Mouse (Mus musculus) lung, embryonic 15.5 days (tissue): ENCODE results near the gene C330021F23Rik. TPM values are rescaled to one million over a fixed set of nuclear protein-coding genes. Genes with fewer than 3 reads are reported as not detected.

Experiments
- ATAC-seq: fragments of 200-750 bp; cut with Nextera tagmentation; 2 replicates; pipeline ENCODE4 v1.8.0; 2017; ENCODE audit warnings: moderate number of reproducible peaks, borderline replicate concordance; ENCODE audit not compliant: low FRiP score, low TSS enrichment; ENCODE audit errors: extremely low read depth
- H3K27ac ChIP-seq: fragments of 300-500 bp; sonication (generic); 2 replicates; pipeline ENCODE4 v1.5.1; 2015; ENCODE audit warnings: moderate library complexity, mild to moderate bottlenecking, inconsistent platforms
- H3K27me3 ChIP-seq: fragments of 300-500 bp; sonication (generic); 2 replicates; pipeline ENCODE4 v1.6.1; 2015; ENCODE audit warnings: inconsistent platforms
- H3K36me3 ChIP-seq: fragments of 300-500 bp; sonication (generic); 2 replicates; pipeline ENCODE4 v1.6.1; 2015; ENCODE audit warnings: inconsistent platforms
- H3K4me1 ChIP-seq: fragments of 300-500 bp; sonication (generic); 2 replicates; pipeline ENCODE4 v1.6.1; 2015; ENCODE audit warnings: inconsistent platforms
- H3K4me2 ChIP-seq: fragments of 300-500 bp; sonication (generic); 2 replicates; pipeline ENCODE4 v1.6.1; 2015; ENCODE audit warnings: inconsistent platforms, mild to moderate bottlenecking, moderate library complexity
- H3K4me3 ChIP-seq: fragments of 300-500 bp; sonication (generic); 2 replicates; pipeline ENCODE4 v1.5.1; 2015; ENCODE audit warnings: mild to moderate bottlenecking, inconsistent platforms
- H3K9ac ChIP-seq: fragments of 300-500 bp; sonication (generic); 2 replicates; pipeline ENCODE4 v1.6.1; 2015; ENCODE audit warnings: inconsistent platforms
- H3K9me3 ChIP-seq: fragments of 300-500 bp; sonication (generic); 2 replicates; pipeline ENCODE4 v1.6.1; 2016; ENCODE audit warnings: inconsistent platforms
- WGBS: fragments of 180-500 bp; shearing (Covaris S2); methylation state at CpG from one replicate; pipeline ENCODE4 v1.1.7; 2015; 5-methylcytosine and 5-hydroxymethylcytosine counted together
- polyA plus RNA-seq: library from polyadenylated mRNA; unstranded; fragments of >200 nt; fragmentation: Nextera tagmentation; extraction: Ambion mirVana; gene quantifications from 2 replicates; pipeline ENCODE4 v1.2.1, GENCODE M21; 2015

C330021F23Rik gene
- polyA plus RNA-seq, 1 experiment from 2014 or later: 0.77 TPM

DNA sequence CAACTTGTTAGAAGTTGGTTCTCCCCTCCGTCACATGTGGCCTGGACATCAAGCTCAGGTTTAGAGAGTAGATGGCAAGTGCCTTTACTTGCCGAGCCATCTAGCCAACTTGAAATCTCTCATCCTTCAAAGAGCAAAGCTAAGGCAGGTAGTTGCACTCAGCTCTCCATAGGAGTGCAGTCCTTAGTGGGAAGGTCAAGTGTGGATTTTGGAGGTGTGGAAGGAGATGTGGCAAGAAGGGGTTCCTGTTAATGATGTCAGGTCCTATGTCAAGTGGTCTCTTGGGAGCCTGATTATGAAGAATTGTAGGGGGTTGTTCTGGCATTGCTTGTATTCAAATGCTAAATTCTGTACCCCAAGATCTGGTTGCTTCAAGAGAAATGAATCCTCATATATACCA is 26.7 kb downstream of the C330021F23Rik start:
- Histone ChIP-seq H3K27ac (no peak overlapping the region), H3K4me1 (no peaks in the 10 kb centered on the region), H3K27me3 (no peaks in the 10 kb centered on the region), H3K9ac (no peak overlapping the region), H3K4me2 (no peak overlapping the region), H3K9me3 (no peaks in the 10 kb centered on the region), H3K36me3 (no peaks in the 10 kb centered on the region), H3K4me3 (no peak overlapping the region)
- 66% methylated on average over 2 of the region's 2 CpGs for WGBS
- ATAC-seq: no peak

DNA sequence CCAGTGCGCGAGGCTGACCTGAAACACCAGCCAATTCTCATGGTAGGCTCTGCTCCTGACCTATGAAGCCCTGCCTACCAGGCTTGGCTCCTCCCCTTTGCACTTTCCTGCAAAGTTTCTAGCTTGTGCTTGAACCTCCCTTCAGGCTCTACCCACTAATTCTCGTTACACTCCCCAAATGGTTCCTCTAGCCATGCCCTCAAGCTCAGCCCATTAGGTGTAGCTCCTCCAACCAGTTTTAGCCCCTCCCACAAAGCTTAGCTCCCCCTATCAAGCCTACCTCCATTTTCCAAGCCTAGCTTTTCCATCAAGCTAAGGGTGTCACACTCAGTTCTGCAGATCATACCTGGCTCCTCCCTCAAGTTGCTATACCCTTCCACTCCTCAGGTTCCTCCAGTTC is 30.3 kb downstream of the C330021F23Rik start:
- Histone ChIP-seq H3K27me3 (no peaks in the 10 kb centered on the region), H3K4me1 (no peaks in the 10 kb centered on the region), H3K9ac (no peak overlapping the region), H3K9me3 (no peaks in the 10 kb centered on the region), H3K27ac (no peak overlapping the region), H3K4me2 (no peak overlapping the region), H3K4me3 (no peak overlapping the region), H3K36me3 (no peaks in the 10 kb centered on the region)
- no peak for ATAC-seq
- WGBS: 59% methylated on average over 3 of the region's 3 CpGs

DNA sequence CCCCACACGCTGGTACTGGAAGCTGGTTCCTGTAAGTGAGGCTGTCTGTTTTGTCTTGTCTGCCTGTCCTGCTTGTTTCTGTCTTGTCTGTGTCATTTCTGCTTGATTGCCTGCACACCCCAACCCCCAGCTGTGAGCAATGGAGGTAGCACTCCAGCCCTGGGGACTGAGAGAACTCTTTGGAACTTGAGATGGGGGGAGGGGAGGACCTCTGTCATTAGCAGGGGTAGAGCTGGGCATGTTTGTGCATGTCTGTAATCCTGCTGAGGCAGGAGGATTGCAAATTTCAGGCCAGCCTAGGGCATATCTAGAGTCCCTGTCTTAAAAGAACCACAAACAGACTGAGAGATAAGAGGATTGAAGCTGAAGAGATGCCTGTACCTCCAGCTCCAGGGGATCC is 31.4 kb downstream of the C330021F23Rik start:
- H3K9ac ChIP-seq: no peak overlapping the region
- WGBS: 67% methylated on average over 1 of the region's 1 CpGs
- H3K36me3 ChIP-seq: no peaks in the 10 kb centered on the region
- ATAC-seq: no peak
- H3K4me3 ChIP-seq: no peak overlapping the region
- no peak overlapping the region for H3K27ac ChIP-seq
- no peaks in the 10 kb centered on the region for H3K27me3 ChIP-seq
- no peaks in the 10 kb centered on the region for H3K9me3 ChIP-seq
- H3K4me1 ChIP-seq: no peaks in the 10 kb centered on the region
- no peak overlapping the region for H3K4me2 ChIP-seq

DNA sequence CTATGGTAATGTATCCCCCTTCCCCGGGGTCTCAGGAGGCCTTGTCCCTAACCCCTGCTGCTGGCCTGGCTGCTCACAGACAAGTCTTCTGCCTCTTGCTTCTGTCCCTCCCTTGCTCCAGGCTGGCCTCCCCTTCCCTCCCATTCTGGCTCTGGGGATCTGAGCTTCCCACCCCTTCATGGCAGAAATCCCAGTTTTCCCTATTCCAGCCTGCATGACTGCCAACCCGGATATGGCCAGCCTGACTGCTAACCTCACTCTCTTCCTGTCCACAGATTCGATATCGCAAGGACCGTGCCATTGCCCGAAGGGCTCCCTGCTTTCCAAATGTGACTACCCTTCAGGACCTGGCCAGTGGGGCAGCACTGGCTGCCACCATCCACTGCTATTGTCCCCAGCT is 32.6 kb downstream of the C330021F23Rik start:
- H3K4me1 ChIP-seq: no peaks in the 10 kb centered on the region
- WGBS: 66% methylated on average over 6 of the region's 6 CpGs
- H3K9ac ChIP-seq: no peak overlapping the region
- no peaks in the 10 kb centered on the region for H3K27me3 ChIP-seq
- H3K27ac ChIP-seq: no peak overlapping the region
- no peaks in the 10 kb centered on the region for H3K36me3 ChIP-seq
- H3K4me3 ChIP-seq: no peak overlapping the region
- peak; percentile 12; the same call in 1 of the 2 replicates for ATAC-seq
- no peaks in the 10 kb centered on the region for H3K9me3 ChIP-seq
- H3K4me2 ChIP-seq: no peak overlapping the region

DNA sequence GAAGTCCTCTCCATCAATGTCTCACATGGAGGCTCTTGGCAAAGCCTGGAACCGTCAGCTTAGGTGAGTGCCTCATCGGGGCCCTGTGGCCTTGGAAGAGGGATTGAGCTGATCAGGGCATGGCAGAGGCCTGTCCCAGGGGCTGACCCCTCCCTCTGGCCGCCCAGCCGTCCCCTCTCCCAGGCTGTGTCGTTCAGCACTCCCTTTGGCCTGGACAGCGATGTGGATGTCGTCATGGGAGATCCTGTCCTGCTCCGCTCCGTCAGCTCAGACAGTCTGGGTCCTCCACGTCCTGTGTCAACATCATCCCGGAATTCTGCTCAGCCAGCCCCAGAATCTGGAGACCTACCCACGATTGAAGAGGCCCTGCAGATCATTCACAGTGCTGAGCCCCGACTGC is 35.6 kb downstream of the C330021F23Rik start:
- 61% methylated on average over 13 of the region's 13 CpGs for WGBS
- no peaks in the 10 kb centered on the region for H3K4me1 ChIP-seq

DNA sequence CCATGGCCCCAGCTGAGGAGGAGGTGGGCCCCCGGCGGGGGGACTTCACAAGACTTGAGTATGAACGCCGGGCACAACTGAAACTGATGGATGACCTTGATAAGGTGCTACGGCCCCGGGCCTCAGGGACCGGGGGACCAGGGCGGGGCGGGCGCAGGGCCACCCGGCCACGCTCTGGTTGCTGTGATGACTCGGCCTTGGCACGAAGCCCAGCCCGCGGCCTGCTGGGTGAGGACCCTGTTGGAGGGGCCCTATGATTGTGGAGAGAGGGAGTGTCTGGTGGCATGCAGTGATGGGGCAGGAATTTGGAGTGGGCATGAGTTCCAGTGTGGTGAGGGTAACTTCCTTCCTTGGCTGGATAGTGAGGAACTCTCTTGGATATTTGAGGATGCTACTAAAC is 38.8 kb downstream of the C330021F23Rik start:
- peaks cover 35% of the 10 kb centered on the region for H3K36me3 ChIP-seq
- H3K9me3 ChIP-seq: no peaks in the 10 kb centered on the region
- no peak overlapping the region for H3K4me2 ChIP-seq
- H3K4me3 ChIP-seq: no peak overlapping the region
- H3K4me1 ChIP-seq: no peaks in the 10 kb centered on the region
- H3K9ac ChIP-seq: no peak overlapping the region
- no peaks in the 10 kb centered on the region for H3K27me3 ChIP-seq
- 55% methylated on average over 16 of the region's 16 CpGs for WGBS
- H3K27ac ChIP-seq: no peak overlapping the region
- ATAC-seq: no peak

More for the DNA sequence above, 35.6 kb downstream of the C330021F23Rik start:
- ATAC-seq: no peak
- Histone ChIP-seq H3K27ac (no peak overlapping the region), H3K4me3 (no peak overlapping the region), H3K4me2 (no peak overlapping the region), H3K9me3 (no peaks in the 10 kb centered on the region), H3K36me3 (peaks cover 9% of the 10 kb centered on the region; the same call in 1 of the 2 replicates), H3K9ac (no peak overlapping the region), H3K27me3 (no peaks in the 10 kb centered on the region)

DNA sequence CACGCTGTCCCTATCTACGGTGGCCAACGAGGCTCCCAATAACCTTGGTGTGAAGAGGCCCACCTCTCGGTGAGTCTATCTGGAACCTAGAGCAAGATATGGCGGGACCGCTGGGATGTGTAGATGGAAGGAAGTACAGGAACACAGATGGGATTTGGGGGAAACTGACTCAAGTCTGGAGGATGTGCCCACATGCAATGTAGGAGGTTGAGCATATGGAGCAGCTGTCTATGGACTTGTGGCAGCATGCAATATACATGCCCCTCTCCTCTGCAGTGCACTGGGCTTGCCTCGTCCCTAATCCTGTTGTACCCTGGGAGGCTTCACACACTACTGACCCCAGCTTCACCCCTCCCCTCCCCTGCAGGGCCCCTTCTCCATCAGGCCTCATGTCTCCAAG is 40.0 kb downstream of the C330021F23Rik start:
- H3K4me3 ChIP-seq: no peak overlapping the region
- no peak overlapping the region for H3K9ac ChIP-seq
- peaks cover 47% of the 10 kb centered on the region for H3K36me3 ChIP-seq
- H3K27ac ChIP-seq: no peak overlapping the region
- no peaks in the 10 kb centered on the region for H3K4me1 ChIP-seq
- 87% methylated on average over 7 of the region's 7 CpGs for WGBS
- H3K9me3 ChIP-seq: no peaks in the 10 kb centered on the region
- H3K4me2 ChIP-seq: no peak overlapping the region
- no peaks in the 10 kb centered on the region for H3K27me3 ChIP-seq
- ATAC-seq: no peak

DNA sequence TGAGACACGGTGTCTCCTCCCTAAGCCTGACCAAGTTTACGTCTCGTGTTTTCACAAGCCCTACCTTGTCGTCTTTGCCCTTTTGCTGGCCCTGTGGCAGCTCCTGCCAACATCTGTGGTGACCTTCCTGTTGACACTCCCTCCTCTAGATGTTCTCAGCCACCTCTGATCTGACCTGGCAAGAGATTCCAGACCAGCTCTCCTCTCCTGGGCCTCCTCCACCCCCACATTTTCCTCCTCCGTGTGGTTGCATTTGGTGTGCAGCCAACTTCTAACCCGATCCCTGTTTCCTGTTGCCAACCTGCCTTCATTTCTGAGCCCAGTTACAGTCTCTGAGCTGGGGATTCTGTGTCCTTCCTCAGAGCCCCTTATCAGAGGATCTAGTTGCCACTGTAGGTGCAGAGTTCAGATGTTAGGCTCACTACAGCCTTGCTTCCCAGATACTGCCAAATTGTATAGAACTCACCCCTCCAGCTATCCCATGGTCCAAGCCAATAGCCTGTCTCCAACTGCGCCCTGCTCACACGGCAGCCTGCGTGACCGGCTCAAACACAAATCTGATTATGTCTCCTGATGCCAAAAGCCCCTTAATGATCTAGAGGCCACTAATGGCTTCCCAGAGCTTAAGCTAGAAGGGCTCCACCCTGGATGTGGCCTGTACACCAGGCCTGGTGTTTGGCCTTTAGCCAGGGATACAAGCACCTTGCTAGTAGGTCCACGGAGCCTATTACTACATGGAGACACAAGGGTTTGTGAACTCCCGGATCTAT is 41.4 kb downstream of the C330021F23Rik start:
- H3K27ac ChIP-seq: no peak overlapping the region

DNA sequence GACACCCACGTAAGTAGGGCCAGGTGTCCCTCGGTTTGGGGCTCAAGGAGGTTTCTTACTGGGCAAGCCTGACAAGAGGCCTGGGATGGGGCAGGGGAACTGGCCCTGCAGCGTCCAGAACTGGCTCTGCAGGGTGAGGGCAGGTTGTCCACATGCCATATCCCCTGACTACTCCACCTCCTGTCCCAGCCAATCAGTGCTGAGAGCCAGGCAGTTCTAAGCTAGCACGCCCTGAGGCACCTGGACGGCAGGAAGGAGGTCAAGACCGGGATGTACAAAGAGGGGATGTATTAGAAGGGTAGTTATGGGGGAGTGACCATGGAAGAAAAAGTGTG is 42.0 kb downstream of the C330021F23Rik start:
- WGBS: 73% methylated on average over 6 of the region's 6 CpGs
- peaks cover 63% of the 10 kb centered on the region for H3K36me3 ChIP-seq
- ATAC-seq: no peak

More for the DNA sequence above, 41.4 kb downstream of the C330021F23Rik start:
- Histone ChIP-seq H3K36me3 (peaks cover 61% of the 10 kb centered on the region), H3K4me3 (no peak overlapping the region), H3K4me2 (no peak overlapping the region), H3K9ac (no peak overlapping the region), H3K9me3 (no peaks in the 10 kb centered on the region), H3K4me1 (no peaks in the 10 kb centered on the region), H3K27me3 (no peaks in the 10 kb centered on the region)
- WGBS: 74% methylated on average over 12 of the region's 12 CpGs
- no peak for ATAC-seq

DNA sequence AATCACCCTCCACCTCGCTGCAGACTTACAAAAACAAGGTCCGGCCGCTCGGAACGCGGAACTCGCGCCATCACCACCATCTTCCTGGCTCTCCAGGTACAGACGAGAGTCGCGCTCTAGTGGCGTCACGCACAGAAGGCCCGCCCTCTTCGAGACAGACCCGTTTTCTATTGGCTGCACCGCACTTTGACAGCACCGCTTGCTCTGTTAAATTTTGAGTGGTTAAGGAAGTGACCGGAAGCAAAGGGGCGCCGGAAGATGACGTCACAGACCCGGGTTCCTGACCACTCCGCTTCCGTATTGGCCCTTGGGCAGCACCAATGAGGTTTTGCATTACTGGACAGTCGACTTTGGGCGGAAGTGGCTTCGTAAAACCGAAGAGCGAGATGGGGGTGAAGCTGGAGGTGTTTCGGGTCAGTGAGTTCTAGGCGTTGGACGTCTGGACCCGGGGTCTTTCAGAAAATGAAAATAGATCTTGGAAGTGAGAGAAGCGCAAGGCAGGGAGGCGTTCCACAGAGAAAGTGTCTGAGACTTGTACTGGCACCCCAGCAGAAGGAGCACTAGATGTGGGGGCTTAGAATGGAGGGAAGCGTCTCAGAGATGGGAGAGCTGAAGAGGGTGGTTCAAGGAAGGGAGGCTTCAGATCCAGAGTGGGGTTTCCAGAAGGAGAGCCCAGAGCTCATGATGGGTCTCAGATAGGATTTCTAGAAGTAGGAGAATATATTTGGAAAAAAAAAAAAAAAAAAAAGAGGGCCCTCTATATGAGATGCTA is 53.6 kb downstream of the C330021F23Rik start, which contains the start of the genes Xab2 and Pet100:
Gene Xab2 (minus strand): TSS at position 118 of the 772 bp plus-strand sequence.
Gene Pet100 (plus strand): TSS at position 350 of the 772 bp plus-strand sequence.
- peak; percentile 98 for ATAC-seq
- Histone ChIP-seq H3K27ac (no peak within 1 kb of the TSS), H3K4me1 (peaks cover 17% of the 10 kb centered on the region), H3K4me3 (peak within 1 kb of the TSS; percentile 79), H3K4me2 (peak within 1 kb of the TSS; percentile 68), H3K27me3 (no peaks in the 10 kb centered on the region), H3K9ac (peak within 1 kb of the TSS; percentile 71), H3K9me3 (no peaks in the 10 kb centered on the region), H3K36me3 (peaks cover 10% of the 10 kb centered on the region)
- WGBS: under 1% methylated on average over 33 of the region's 37 CpGs

More for the DNA sequence above, 42.0 kb downstream of the C330021F23Rik start:
- Histone ChIP-seq H3K27me3 (no peaks in the 10 kb centered on the region), H3K9ac (no peak overlapping the region), H3K4me3 (no peak overlapping the region), H3K4me2 (no peak overlapping the region), H3K27ac (no peak overlapping the region), H3K9me3 (no peaks in the 10 kb centered on the region), H3K4me1 (no peaks in the 10 kb centered on the region)

DNA sequence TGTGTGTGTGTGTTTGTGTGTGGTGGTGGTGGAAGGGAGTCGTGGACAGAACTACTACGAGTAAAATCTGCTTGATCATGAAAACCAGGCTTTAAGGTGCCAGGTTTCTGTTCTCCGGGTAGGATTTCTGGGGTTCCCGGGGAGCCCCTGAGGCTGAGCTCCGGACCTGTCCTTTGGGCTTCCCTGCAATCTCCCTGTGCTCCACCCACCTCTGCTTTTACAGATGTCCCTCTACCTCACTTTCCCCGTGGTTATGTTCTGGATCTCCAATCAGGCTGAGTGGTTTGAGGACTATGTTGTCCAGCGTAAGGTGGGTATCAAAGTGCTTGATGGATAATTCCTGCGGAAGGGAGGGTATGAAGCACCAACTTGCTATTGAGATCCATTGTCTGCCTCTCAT is 54.3 kb downstream of the C330021F23Rik start:
- WGBS: 60% methylated on average over 8 of the region's 8 CpGs
- peak overlapping the region; percentile 56; the same call in 1 of the 2 replicates for H3K9ac ChIP-seq
- peak overlapping the region; percentile 79 for H3K4me3 ChIP-seq

DNA sequence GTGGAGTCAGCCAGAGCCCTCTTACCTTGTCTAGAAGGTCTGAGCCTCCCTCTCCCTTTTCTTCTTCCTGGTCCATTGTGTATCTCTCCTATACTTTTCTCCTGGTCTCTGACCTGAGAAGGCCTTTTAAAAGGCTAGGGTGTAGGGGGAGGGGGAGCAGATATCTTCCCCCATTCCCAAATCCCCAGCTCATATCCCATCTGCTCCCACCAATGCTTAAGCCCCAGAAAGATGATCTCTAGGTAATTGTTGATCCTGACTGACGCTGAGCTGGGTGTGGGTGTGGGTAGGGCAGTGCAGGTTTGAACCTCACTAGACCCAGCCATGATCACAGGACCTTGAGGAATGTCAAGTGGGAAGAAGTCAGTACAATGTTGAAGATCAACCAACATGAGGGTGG is 57.7 kb downstream of the C330021F23Rik start, which contains the start of gene Pcp2:
Gene Pcp2 (minus strand): TSS at position 101 of the 400 bp plus-strand sequence.
- H3K4me2 ChIP-seq: no peak within 1 kb of the TSS
- H3K27me3 ChIP-seq: peaks cover 8% of the 10 kb centered on the region; the same call in 1 of the 2 replicates
- no peak within 1 kb of the TSS for H3K27ac ChIP-seq
- H3K4me1 ChIP-seq: peaks cover 8% of the 10 kb centered on the region
- ATAC-seq: no peak
- WGBS: 43% methylated on average over 1 of the region's 1 CpGs
- H3K9ac ChIP-seq: no peak within 1 kb of the TSS
- no peaks in the 10 kb centered on the region for H3K9me3 ChIP-seq
- H3K4me3 ChIP-seq: no peak within 1 kb of the TSS
- no peaks in the 10 kb centered on the region for H3K36me3 ChIP-seq

More for the DNA sequence above, 54.3 kb downstream of the C330021F23Rik start:
- no peak overlapping the region for H3K27ac ChIP-seq
- no peaks in the 10 kb centered on the region for H3K9me3 ChIP-seq
- H3K27me3 ChIP-seq: no peaks in the 10 kb centered on the region
- peak overlapping the region; percentile 68 for H3K4me2 ChIP-seq
- no peak for ATAC-seq
- peaks cover 17% of the 10 kb centered on the region for H3K4me1 ChIP-seq
- H3K36me3 ChIP-seq: peaks cover 8% of the 10 kb centered on the region
